Mouse (Mus musculus) embryonic fibroblast, embryonic 13.5 days (primary cell): ENCODE measurements around the gene Plk1. TPM values are rescaled to one million over a fixed set of nuclear protein-coding genes. Genes with fewer than 3 reads are reported as not detected.
A peak's percentile ranks its signal among the peaks of the same experiment; 100 is the strongest.

ENCODE experiments used
- H3K27ac ChIP-seq: 2 replicates; pipeline ENCODE4 v1.5.1; 2012; ENCODE audit warnings: low read length, control low read depth, inconsistent platforms; ENCODE audit not compliant: insufficient read depth
- H3K4me1 ChIP-seq: 2 replicates; pipeline ENCODE4 v1.6.1; 2011; ENCODE audit warnings: low read length; ENCODE audit not compliant: control insufficient read depth, insufficient read depth
- H3K4me3 ChIP-seq: 2 replicates; pipeline ENCODE4 v1.5.1; 2011; ENCODE audit warnings: mild to moderate bottlenecking, control low read depth, low read length; ENCODE audit not compliant: insufficient read depth
- CTCF ChIP-seq: IDR thresholded peaks from 2 replicates; pipeline ENCODE4 v1.5.1; 2011; ENCODE audit warnings: mild to moderate bottlenecking, control low read depth, low read length, moderate library complexity, borderline replicate concordance; ENCODE audit not compliant: insufficient read depth
- POLR2A ChIP-seq: IDR thresholded peaks from 2 replicates; pipeline ENCODE4 v1.6.1; 2011; ENCODE audit warnings: low read depth, mild to moderate bottlenecking, control low read depth, low read length, moderate library complexity
- polyA plus RNA-seq: library from polyadenylated mRNA; stranded (reverse); fragments of >200 nt; gene quantifications from 2 replicates; pipeline ENCODE4 v1.2.4, GENCODE M21; 2011; ENCODE audit warnings: low read depth; ENCODE audit not compliant: missing spikeins, insufficient read length

The Plk1 gene
- polyA plus RNA-seq: 36.6 and 44.3 TPM in 2 replicates

DNA sequence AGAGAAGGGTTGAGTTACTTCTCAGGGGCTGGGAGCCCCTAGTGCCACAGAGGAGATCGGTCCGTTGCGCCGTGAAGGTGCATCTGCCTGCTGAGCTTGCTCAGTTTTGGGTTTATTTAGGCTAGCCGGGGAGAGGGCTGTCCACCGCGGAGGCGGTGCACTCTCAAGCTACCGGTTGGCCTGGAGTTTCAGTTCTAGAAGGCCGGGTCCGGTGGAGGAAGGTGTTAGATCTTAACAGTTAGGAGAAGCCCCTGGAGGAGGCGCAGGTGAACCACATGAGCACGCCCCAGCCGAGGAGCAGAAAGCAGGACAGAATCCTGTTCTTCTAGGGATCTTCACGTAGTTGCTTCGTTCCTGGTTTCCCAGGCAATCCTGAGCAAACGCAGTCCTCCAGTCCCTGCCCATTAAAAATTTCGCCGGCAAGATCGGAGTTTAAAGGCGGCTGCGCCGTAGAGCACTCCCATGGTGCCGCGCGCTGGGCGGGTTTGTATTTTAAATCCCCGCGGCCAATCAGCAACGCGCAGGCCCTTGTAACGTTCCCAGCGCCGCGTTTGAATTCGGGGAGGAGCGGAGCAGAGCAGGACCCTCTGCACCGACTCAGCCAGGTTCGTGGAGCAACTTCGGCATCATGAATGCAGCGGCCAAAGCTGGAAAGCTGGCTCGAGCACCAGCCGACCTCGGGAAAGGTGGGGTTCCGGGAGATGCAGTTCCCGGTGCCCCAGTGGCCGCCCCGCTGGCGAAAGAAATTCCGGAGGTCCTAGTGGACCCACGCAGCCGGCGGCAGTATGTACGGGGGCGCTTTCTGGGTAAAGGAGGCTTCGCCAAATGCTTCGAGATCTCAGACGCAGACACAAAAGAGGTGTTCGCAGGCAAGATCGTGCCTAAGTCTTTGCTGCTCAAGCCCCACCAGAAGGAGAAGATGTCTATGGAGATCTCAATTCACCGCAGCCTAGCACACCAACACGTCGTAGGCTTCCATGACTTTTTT is at the start of gene Plk1:
Plk1 (plus strand) TSS at position 525 of the 988 bp plus-strand sequence.
- TF ChIP-seq POLR2A (peak; percentile 69), CTCF (no peak)
- peaks cover 9% of the 10 kb centered on the region; the same call in 1 of the 2 replicates for H3K4me1 ChIP-seq
- peak within 1 kb of the TSS; percentile 89 for H3K4me3 ChIP-seq

DNA sequence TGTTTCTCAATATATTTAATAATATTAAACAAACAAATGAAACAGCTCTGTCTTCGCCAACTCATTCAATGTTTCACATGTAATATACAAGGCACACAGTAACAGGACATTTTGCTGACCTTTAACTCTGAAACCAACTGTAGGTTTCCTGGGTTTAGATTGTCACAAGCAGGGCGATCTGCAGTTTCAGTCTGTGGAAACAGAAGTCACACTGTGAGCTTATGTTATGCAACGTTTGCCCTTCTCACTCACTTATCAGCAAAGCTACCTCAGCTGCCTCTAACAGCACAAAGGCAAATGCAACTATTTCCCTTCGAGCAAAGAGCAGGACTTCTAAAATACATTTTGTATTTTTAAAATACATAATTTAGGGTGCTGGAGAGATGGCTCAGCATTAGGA is 35.7 kb upstream of the Plk1 start:
- Histone ChIP-seq H3K4me3 (no peak overlapping the region), H3K27ac (no peak overlapping the region), H3K4me1 (no peaks in the 10 kb centered on the region)
- no peak for TF ChIP-seq CTCF
- TF ChIP-seq POLR2A: no peak

More for the DNA sequence above, at the start of gene Plk1:
- H3K27ac ChIP-seq: peak within 1 kb of the TSS; percentile 67

DNA sequence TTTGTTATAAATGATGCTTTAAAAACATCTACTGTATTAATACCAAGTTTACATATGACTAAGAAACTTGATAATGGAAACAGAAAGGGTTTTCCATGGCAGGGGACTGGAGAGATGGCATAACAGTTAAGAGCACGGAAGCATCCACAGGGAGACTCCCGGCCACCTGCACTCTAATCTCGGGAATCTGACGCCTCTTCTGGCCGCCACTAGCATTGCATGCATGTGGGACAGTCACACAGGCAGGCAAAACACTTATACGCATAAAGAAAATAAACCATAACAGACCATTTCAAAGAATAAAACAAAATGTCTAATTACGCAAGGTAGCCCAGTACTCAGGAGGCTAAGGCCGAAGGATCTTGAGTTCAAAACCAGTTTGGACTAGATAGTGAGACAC is 33.6 kb upstream of the Plk1 start:
- H3K4me1 ChIP-seq: no peaks in the 10 kb centered on the region
- no peak overlapping the region for H3K27ac ChIP-seq
- no peak overlapping the region for H3K4me3 ChIP-seq
- TF ChIP-seq CTCF (no peak), POLR2A (no peak)

DNA sequence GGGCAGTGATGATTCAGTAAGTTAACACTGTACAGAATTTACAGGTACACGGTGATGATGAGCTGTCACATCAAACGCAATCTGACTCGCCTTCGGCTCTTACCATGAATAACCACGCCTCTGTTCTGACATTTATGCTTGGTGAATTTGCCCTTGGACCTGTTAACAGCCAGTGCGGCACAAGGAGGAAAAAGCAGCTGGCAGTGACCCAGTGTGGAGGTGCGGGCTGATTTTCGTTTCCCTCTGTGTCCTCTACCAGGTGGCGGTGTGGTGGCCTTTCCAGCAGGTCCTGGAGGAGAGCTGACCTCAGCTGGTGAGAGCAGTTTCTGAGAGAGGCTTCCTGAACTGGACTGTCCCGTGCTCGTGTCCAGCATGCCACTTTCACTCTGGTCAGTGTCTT is 32.3 kb upstream of the Plk1 start:
- no peaks in the 10 kb centered on the region for H3K4me1 ChIP-seq
- H3K4me3 ChIP-seq: no peak overlapping the region
- no peak overlapping the region for H3K27ac ChIP-seq
- no peak for TF ChIP-seq POLR2A
- no peak for TF ChIP-seq CTCF

DNA sequence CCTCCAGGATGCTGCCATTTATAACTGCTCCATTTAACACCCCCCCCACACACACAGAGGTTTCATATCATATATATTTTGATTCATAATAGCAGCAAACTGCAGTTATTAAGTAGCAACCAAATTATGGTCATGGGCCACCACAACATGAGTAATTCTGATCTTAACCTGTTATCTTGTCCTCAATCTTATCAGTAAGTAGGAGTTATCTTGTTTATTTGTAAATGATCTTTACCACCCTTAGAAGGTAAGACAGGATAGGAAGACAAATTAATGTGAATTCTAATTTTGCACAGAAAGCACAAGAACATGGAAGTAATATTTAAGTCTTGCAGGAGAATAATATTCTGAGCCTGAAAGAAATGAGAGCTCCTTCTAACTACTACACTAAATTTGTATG is 27.4 kb upstream of the Plk1 start:
- Histone ChIP-seq H3K4me1 (no peaks in the 10 kb centered on the region), H3K27ac (no peak overlapping the region), H3K4me3 (no peak overlapping the region)
- TF ChIP-seq POLR2A (no peak), CTCF (no peak)

DNA sequence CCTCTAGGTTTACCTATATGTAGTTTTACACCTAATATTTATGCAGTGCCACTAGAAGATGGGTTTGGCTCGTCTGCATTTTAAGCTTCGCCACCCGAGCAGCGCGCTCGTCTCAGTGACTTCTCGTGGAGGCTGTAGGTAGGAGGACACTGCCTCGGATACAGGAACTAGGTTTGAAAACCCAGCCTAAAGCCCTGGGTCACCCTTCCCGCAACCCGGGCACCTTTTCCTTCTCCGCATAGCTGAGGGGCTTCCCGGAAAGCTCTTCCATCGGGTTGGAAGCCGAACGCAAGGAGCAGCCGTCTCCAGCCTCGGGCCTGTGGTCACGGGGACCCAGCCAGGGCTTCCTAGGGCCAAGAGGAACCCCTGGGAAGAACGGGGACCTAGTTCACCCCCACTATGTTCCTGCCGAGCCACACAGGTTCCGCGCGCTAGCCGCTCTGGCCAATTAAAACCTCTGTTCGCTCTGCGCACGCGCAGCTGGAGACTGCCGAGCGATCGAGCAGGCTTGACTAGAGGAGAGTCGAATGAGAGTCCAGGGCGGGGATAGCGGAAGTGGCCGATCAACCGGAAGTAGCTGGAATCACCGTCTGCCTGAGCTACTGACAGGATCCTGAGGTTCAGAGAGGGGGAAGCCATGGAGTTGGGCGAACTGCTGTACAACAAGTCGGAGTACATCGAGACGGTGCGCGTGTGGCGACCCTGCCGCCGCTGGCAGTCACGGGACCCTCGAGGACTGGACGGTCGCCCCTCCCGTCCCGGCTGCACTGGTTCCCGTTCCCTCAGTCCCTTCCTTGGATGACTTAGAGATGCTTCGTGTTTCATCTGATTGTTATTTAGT is 26.5 kb upstream of the Plk1 start, which contains the start of the genes Palb2 and Dctn5:
Palb2 (minus strand) TSS at position 489 of the 841 bp plus-strand sequence.
Dctn5 (plus strand) TSS at position 545 of the 841 bp plus-strand sequence.
- peak; percentile 94 for TF ChIP-seq POLR2A
- TF ChIP-seq CTCF: no peak
- peak within 1 kb of the TSS; percentile 17; the same call in 1 of the 2 replicates for H3K27ac ChIP-seq
- peak within 1 kb of the TSS; percentile 90 for H3K4me3 ChIP-seq
- no peaks in the 10 kb centered on the region for H3K4me1 ChIP-seq

GRCm38 (mm10) chr7:122133338-122133625 is 26.0 kb upstream of the Plk1 start:
- Histone ChIP-seq H3K4me3 (peak overlapping the region; percentile 90), H3K27ac (peak overlapping the region; percentile 17; the same call in 1 of the 2 replicates), H3K4me1 (no peaks in the 10 kb centered on the region)
- no peak for TF ChIP-seq POLR2A
- no peak for TF ChIP-seq CTCF

GRCm38 (mm10) chr7:122135070-122135469 is 24.2 kb upstream of the Plk1 start:
- Histone ChIP-seq H3K4me1 (no peaks in the 10 kb centered on the region), H3K4me3 (no peak overlapping the region), H3K27ac (no peak overlapping the region)
- TF ChIP-seq CTCF: no peak
- TF ChIP-seq POLR2A: no peak

- TF ChIP-seq POLR2A (no peak), CTCF (no peak)
- Histone ChIP-seq H3K4me1 (no peaks in the 10 kb centered on the region), H3K4me3 (no peak overlapping the region), H3K27ac (no peak overlapping the region)
These were observed 22.2 kb upstream of the Plk1 start for GRCm38 (mm10) chr7:122137071-122137470.

DNA sequence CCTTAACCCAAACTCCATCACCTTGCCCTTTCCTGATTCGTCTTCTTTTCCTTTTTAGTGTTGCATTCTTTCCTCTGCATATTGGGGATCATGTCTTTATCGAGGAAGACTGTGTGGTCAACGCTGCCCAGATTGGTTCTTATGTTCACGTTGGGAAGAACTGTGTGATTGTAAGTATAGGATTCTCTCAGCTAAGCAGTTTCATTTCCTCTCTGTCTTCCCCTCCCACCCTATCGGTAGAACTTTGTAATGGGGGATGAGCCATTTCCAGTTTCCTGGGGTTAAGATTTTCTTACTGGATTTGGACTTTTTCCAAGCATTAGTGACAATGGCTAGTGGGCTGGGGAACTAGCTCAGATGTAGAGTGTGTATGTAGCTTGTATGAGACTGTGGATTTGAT is 21.0 kb upstream of the Plk1 start:
- H3K27ac ChIP-seq: no peak overlapping the region
- no peak overlapping the region for H3K4me3 ChIP-seq
- H3K4me1 ChIP-seq: no peaks in the 10 kb centered on the region
- TF ChIP-seq POLR2A (no peak), CTCF (no peak)
